Mouse (Mus musculus) E14TG2a.4 (cell line): ENCODE measurements around the gene Nav1.

Experiments
- CTCF ChIP-seq: conservative IDR thresholded peaks from 2 replicates; pipeline ENCODE4 v1.5.1; 2014; ENCODE audit warnings: low read length
- POU5F1 ChIP-seq: IDR thresholded peaks from 2 replicates; pipeline ENCODE4 v1.6.1; 2014; ENCODE audit warnings: low read length, borderline replicate concordance

GRCm38 (mm10) chr1:135498455-135499358, 108.4 kb downstream of the Nav1 start:
- TF ChIP-seq CTCF (no peak), POU5F1 (no peak)
